Mouse (Mus musculus) embryo, embryonic 9.5 days (tissue): Measurements from ENCODE around the gene Atxn1.
A peak's percentile ranks its signal among the peaks of the same experiment; 100 is the strongest.

Experiments
- DNase-seq: peaks from one replicate; pipeline ENCODE4 v3.0.0-alpha.2; 2017; ENCODE audit errors: extremely low spot score

Atxn1 gene

DNA sequence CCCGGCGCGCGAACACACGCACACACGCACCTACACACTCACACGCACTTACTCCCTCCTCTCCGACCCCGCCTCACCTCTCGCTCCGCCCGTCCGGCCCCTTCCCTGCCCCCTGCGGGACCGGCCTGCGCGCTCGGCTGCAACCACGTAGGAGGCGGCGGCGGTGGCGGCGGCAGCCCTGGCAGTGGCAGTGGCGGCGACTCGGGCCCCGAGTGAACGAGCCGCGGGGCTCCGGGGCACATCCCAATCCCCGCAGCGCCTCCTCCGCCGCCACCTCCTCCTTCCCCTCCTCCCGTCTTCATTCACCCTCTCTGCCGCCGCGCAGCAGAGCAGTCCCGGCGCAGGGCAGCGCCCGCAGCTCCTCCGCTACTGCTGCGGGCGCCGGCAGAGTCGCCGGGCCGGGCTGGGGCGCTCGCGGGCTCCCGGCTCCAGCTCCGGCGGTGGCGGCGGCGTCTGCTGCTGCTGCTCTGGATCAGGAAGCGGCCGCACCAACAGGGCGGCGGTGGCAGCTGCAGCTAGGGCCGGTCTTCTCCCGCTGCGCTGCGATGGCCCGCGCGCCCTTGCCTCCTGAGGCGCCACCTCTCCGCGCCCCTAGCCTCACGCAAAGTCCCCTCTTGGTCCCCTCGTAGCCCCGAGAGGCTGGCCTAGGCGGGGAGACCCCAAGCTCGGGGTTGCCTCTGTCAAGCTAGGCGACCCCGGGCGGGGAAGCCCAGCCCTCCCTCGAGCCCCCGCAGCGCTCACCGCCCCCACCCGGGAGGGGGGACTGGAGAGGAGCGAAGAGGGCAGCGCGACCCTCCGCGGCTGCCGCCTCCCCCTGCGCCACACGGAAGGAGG, 1.1 kb downstream of the Atxn1 start:
- peak; percentile 80 for DNase-seq

GRCm38 (mm10) chr13:45962776-45963175, 2.0 kb downstream of the Atxn1 start:
- DNase-seq, result no peak

DNA sequence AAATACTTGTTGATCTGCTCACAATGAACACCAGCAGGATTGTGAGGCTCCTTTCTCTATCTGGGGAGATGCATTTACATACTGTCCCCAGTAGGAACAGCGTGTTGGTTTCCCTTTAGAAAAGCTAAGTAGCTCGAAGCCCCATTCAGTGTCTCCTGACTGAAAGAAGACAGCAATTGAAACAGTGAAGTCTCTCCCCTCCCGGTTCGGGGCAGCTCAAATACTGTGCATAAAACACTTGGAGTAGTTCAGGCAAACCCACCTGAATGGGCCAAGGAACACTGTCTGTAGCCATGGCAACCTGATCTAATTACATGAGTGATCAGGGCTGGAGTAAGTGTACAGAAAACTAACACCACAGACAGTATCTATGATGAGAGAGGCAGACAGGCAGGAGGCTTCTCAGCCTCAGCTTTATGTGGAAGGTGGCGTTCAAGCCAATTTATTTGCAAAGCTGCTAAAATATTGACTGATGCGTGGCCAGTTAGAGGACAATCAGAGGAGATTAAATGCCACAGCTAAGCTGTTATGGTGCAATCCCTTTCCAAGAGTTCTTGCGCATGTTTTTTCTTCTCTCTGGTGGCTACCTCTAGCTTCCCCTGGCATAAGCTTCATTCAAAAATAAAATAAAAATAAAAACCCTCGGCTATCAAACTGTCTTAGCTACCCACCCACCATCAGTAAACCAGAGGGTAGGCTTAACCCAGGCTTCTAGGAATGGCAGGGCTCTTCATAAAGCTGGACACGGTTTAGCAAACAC, 2.8 kb downstream of the Atxn1 start:
- peak; percentile 29 for DNase-seq

DNA sequence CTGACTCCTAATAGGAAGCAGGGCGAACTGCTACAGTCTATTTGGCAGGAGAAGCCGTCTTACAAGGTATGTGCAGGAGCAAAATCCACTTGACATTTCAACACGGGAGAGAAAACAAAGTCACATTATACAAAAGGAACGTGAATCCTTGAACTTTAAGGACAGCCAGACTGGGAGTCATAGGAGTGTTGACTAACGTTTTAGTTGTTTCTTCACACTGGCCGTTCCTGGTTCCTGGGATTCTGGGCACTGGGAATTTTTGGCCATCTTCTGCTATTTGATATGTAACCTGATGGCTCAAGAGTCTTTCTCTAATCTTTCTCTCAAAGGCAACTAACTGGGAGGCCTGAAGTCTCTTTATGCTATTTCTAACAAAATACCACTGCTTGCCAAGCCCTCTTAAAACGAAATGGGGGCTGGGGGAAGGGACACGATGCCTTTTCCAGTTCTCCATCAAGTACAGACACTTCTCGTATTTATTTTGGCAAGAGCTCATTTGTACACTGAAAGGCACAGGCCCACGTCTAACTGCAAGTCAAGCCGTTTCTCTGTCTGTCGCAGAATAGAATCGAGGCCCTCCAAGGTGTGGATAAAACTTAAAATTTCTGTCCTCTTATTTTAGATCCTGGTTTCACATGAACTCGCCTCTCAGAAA, 4.4 kb downstream of the Atxn1 start:
- DNase-seq, result no peak

GRCm38 (mm10) chr13:45958306-45958705, 6.5 kb downstream of the Atxn1 start:
- DNase-seq, result no peak

- no peak for DNase-seq
Observed at GRCm38 (mm10) chr13:45957629-45958028, 7.2 kb downstream of the Atxn1 start.

DNA sequence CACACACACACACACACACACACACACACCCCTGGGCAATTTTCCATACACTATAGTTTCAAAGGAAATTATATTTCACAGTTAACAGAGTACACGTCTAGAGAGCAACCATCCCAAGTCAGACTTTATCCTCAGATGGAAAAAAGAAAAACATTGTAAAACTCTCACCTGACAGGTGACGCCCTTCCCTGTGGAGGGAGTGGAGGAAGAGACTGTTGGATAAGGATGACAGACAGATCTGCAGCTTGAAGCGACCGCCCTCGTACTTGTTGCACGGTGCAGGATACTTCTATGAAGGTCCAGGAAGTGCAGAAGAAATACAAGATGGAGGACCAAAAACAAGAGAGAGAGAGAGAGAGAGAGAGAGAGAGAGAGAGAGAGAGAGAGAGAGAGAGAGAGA, 8.5 kb downstream of the Atxn1 start:
- no peak for DNase-seq

DNA sequence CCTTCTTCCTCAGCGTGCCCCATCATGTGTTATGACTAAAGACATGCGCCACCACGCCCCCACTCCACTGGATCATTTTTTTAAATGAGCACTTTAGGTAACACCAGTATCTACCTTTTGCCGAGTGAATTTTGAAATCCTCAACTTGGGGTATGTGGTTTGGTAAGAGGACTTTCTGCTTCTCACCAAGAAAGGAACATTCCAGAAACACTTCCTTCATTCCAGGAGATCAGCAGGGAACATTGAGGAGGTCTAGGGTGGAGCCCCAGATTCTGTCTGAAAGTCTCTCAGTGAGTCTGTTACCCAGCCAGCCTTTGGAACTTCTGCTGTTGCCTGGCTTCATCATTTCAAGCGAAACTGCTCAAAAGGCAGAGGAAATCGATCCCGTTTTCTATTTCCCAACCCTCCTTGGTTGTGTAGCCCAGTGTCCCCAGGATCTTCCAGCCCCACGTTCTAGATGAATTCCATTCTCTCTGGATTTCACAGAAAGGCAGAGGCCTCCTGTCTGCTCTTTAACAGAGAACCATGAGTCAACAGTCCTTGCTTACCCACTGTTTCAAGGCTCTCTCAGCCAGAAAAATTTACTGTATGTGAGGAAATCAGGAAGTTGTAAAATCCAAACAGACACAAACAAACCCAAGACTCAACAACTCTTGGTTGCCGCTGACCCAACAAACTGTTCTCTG, 9.3 kb downstream of the Atxn1 start:
- DNase-seq, result no peak

DNA sequence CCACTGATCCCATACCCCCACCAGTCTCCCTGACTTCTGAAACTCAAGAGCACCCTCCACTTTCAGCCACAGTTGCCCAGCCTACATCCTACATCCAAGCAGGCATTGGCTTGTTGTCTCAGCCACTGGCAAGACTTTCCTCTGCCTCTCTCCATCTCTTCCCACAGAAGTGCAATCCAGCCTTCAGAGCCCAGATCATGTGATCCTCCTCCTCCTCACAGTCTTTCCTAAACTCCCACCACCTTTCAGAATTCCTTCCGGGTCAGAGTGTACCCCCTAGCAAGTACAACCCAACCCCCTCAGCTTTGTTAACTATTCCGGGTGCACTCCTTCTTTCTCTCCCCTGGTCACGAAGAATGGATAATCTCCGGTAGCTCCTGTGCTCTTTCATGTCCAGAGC, 11.7 kb downstream of the Atxn1 start:
- DNase-seq, result no peak

- no peak for DNase-seq
Observed at GRCm38 (mm10) chr13:45951071-45951645, 13.7 kb downstream of the Atxn1 start.

DNA sequence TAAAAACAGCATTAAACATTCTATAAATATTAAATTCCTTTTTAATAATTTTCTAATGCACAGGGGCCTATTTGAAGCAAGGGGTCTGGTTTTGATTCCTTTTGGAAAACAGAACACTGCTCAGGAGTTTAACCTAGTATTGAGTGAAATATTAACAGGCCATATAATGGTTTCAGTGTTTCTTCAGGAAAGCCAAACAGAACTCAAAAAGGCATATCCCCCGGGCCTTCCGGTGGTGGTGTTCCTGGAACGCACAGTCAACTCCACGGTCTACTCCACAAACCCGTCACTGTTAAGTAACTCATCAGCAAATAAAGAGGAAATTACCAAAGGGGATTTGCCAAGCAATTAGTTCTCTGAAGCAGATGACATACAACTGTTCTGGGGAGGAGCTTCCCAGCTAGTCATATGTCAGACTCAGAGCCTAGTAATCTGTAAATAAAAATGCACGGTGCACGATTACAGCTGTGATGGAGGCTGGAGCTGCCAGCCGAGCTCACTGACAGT, 14.4 kb downstream of the Atxn1 start:
- no peak for DNase-seq

GRCm38 (mm10) chr13:45946136-45946535, 18.7 kb downstream of the Atxn1 start:
- DNase-seq, result no peak

DNA sequence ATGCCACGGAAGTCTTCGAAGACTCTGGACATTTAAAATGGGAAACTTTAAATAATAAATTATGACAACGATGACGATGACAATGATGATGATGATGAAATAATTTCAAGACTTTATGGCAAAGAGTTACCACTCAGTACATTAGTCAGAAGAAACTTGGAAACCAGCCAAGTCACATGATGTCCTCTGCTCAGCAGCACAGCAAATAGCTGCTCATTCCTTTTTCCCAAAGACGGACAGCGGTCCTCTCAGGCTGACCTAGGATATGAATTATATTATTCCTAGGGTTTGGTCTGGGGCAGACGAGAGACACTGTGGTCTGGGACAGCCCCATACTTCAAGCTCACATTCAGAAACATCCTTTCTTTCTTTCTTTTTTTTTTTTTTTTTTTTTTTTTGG, 22.5 kb downstream of the Atxn1 start:
- no peak for DNase-seq

GRCm38 (mm10) chr13:45940714-45941113, 24.1 kb downstream of the Atxn1 start:
- no peak for DNase-seq

- DNase-seq, result no peak
Observed at GRCm38 (mm10) chr13:45939561-45939960, 25.2 kb downstream of the Atxn1 start.

GRCm38 (mm10) chr13:45938083-45938482, 26.7 kb downstream of the Atxn1 start:
- DNase-seq, result no peak

GRCm38 (mm10) chr13:45936765-45937164, 28.0 kb downstream of the Atxn1 start:
- DNase-seq, result no peak

DNA sequence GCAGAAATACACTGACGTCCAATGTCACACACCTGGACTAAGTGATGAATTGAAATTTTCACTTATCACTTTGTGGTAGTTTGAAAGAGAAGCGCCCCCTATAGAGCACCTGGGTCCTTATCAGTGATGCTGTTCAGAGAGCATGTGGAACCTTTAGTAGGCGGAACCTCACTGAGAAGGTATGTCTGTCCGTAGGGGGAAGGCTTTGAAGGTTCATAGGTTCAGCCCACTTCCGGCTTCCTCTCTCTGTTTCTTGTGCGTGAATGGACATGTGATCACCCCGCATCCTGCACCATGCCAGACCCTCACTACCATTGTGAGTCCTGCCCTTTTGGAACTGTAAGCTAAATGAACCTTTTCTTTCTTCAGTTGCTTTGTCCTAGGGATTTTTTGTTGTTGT, 29.0 kb downstream of the Atxn1 start:
- no peak for DNase-seq

DNA sequence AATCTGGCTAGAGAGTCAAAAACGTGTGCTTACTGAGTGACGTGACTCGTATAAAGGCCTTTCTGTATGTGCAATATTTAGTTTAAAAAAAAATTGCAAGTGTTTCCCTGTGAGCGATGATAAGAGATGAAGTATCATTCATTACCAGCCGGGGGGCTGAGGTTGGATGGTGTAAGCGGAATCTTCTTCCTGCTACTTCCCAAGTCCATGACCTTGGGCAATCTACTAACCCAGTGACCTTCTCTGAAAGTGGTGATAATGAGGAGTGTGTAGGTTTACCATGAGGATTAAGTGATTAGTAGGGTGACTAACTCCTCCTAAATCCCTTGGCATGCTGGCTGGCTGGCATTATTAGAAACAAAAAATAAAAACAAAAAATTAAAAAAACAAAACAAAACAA, 30.0 kb downstream of the Atxn1 start:
- DNase-seq, result no peak

DNA sequence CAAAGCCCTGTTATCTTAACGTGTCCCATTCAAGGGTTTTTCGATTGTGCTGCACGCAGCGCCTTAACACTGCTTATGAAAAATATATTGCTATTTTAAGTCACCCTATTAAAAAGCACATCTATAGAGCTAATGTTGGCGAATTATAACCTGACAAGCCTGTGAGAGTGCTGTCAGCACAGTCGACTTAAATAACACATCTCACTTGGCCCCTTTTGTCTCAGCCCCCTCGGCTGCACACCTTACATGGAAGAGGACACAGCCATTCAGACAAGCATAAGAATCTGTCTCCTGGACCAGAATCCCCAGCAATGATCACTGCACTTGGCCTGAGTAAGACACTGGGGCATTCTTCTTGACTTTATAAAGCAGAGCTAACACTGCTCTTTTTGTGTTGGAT, 30.7 kb downstream of the Atxn1 start:
- no peak for DNase-seq

GRCm38 (mm10) chr13:45932491-45932921, 32.3 kb downstream of the Atxn1 start:
- DNase-seq, result no peak
